Mouse (Mus musculus): ENCODE measurements at regions not wholly inside any gene's neighbourhood (a gene's known extent, or its start where the extent isn't known, plus 50 kb on each side); places are given as distances from the start of the nearest gene placed in this dataset.

DNA sequence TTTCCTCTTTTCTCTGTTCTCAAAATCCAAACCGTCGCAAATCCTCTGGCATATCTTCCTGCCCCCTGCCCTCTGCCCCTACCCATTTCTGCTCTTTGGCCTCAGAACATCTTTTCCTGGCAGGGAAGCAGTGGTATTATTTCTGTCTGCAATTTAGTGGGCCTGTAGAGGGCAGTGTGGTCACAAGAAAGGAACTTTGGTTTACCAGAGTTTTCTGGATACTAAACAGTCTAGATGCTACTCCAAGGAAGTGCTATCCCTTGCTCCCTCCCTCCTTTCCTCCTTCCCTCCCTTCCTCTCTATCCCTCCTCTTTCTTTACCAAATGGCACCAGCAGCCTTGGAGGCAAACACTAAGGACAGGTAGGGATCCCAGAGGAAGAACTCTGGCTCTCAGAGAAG, 134.9 kb downstream of the Edem1 start:
- Histone ChIP-seq H3K4me3 (ENCODE audit: low read depth, low read length) (no peak overlapping the region), H3K9me3 (ENCODE audit: control insufficient read depth, low read length) (no peaks in the 10 kb centered on the region), H3K9ac (ENCODE audit: low read length) (no peak overlapping the region), H3K36me3 (ENCODE audit: control insufficient read depth, insufficient read depth, low read length) (no peaks in the 10 kb centered on the region), H3K4me1 (ENCODE audit: control insufficient read depth, insufficient read depth, low read length) (no peaks in the 10 kb centered on the region), H3K27ac (ENCODE audit: low read depth, low read length) (no peak overlapping the region), H3K4me2 (no peak overlapping the region), H3K27me3 (ENCODE audit: control insufficient read depth, insufficient read depth, low read length) (no peaks in the 10 kb centered on the region)
- 20% methylated on average over 2 of the region's 2 CpGs for WGBS
- ATAC-seq (ENCODE audit: low FRiP score) (peak; percentile 71), DNase-seq (ENCODE audit: low spot score, missing footprints) (peak; percentile 87)

DNA sequence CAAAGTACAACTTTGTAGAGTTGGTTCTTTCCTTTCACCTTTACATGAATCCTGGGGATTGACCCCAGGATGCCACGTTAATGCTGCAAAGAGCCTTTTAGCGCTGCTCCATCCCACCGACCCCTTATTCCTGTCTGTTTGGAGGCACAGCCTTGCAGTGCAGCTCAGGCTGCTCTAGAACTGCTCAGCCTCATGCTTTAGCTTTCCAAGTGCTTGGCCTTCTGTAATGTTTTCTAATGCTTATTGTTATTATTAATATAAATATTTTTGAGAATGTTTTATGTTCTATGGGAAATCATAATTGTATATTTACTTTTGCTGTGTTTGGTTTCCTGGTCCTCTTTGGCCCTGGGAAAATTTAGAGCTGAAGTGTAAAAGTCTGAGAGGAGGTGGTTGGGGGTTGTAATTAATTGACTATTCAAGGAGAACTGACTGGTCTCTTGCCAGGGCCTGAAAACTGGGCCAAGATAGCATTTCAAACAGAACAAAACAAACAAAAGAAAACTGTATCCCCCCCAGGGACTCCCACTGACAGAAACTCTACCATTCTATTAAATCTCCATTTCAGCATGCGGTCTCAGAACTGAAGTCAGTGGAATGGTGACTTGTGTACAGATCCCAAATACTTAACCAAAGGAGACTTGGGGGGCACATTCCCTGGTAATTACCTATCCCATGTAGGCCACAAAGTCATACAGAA, 141.2 kb downstream of the Edem1 start:
- Histone ChIP-seq H3K27me3 (ENCODE audit: control insufficient read depth, insufficient read depth, low read length) (no peaks in the 10 kb centered on the region), H3K4me2 (no peak overlapping the region), H3K9ac (ENCODE audit: low read length) (no peak overlapping the region), H3K4me3 (ENCODE audit: low read depth, low read length) (no peak overlapping the region), H3K27ac (ENCODE audit: low read depth, low read length) (no peak overlapping the region), H3K9me3 (ENCODE audit: control insufficient read depth, low read length) (no peaks in the 10 kb centered on the region), H3K4me1 (ENCODE audit: control insufficient read depth, insufficient read depth, low read length) (no peaks in the 10 kb centered on the region), H3K36me3 (ENCODE audit: control insufficient read depth, insufficient read depth, low read length) (no peaks in the 10 kb centered on the region)
- DNase-seq (ENCODE audit: low spot score, missing footprints) (peak; percentile 75), ATAC-seq (ENCODE audit: low FRiP score) (no peak)
- 66% methylated on average over 4 of the region's 4 CpGs for WGBS

DNA sequence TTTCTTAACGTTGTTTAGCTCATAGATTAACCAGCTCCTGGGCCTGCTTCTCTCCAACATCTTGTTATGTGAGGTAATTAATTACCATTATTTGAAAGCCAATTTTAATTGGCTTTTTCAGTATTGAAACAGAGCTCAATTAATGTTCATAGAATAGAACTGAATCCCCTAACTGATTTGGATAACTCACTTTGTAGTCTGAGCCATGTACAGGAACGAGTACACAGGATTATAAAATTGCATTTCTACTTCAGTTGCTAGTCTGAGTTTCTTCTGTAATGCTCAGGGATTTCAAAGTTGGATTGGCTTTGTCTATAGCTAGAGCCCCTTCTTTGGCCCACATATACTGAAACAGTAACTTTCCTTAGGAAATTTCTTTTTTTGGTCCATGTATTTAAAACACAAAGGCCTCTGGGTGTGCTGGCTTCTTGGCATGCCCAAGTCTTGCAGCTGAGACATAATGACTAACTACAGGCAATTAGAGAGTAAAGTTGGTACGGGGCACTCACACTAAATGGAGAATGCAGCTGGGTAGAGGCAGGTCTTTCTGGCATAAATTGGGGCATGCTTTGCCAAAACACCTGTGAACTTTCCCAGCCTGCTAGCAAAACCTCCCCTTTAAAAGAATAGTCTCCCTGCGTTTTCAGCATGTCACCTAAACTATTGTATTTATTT, 143.1 kb downstream of the Edem1 start:
- no peak overlapping the region for H3K27ac ChIP-seq (ENCODE audit: low read depth, low read length)
- no peaks in the 10 kb centered on the region for H3K27me3 ChIP-seq (ENCODE audit: control insufficient read depth, insufficient read depth, low read length)
- H3K36me3 ChIP-seq (ENCODE audit: control insufficient read depth, insufficient read depth, low read length) = no peaks in the 10 kb centered on the region
- DNase-seq (ENCODE audit: low spot score, missing footprints) (no peak), ATAC-seq (ENCODE audit: low FRiP score) (no peak)
- 87% methylated on average over 4 of the region's 4 CpGs for WGBS
- H3K9ac ChIP-seq (ENCODE audit: low read length) = no peak overlapping the region
- no peaks in the 10 kb centered on the region for H3K4me1 ChIP-seq (ENCODE audit: control insufficient read depth, insufficient read depth, low read length)
- H3K9me3 ChIP-seq (ENCODE audit: control insufficient read depth, low read length) = no peaks in the 10 kb centered on the region
- H3K4me3 ChIP-seq (ENCODE audit: low read depth, low read length) = no peak overlapping the region
- H3K4me2 ChIP-seq = no peak overlapping the region

DNA sequence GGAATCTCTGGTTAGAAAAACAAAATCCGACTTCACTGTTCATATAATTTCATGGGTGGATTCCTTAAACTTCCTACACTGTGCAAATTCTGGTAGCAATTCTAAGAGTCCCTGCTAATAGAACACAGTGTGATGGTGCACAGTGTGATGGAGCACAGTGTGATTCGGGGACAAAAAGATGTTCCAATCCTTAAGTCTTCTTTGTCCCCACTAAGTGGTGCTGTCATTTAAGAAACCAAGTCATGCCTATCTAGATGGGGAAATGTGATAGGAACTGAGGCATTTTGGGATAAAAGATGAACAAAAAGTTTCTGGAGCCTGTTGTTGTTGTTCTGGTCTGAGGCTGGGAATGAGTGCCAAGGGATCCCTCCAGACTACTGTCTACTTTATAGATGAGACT, 145.3 kb downstream of the Edem1 start:
- DNase-seq (ENCODE audit: low spot score, missing footprints) (no peak), ATAC-seq (ENCODE audit: low FRiP score) (no peak)
- Histone ChIP-seq H3K4me1 (ENCODE audit: control insufficient read depth, insufficient read depth, low read length) (no peaks in the 10 kb centered on the region), H3K36me3 (ENCODE audit: control insufficient read depth, insufficient read depth, low read length) (no peaks in the 10 kb centered on the region), H3K4me2 (no peak overlapping the region), H3K27me3 (ENCODE audit: control insufficient read depth, insufficient read depth, low read length) (no peaks in the 10 kb centered on the region), H3K27ac (ENCODE audit: low read depth, low read length) (no peak overlapping the region), H3K4me3 (ENCODE audit: low read depth, low read length) (no peak overlapping the region), H3K9ac (ENCODE audit: low read length) (no peak overlapping the region), H3K9me3 (ENCODE audit: control insufficient read depth, low read length) (no peaks in the 10 kb centered on the region)
- 86% methylated on average over 2 of the region's 2 CpGs for whole genome bisulfite sequencing

DNA sequence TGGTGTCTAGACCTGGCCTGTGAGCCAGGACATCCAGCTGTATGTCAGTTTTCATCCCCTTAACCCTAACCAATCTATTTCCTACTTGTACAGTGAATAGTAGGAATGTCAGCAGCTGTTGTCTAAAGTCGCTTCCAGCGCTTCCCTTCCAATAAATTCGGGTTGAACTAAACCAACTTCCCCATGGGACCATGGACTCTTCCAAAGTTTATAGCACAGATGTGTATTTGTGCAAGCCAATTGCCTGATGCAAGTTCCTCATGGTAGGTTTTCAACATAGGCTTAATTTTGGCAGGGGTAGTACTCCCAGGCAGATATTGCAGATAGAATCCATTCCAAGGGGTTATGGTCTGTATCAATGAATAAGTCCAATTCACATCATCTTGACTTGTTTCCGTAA, 161.1 kb downstream of the Edem1 start:
- no peaks in the 10 kb centered on the region for H3K36me3 ChIP-seq (ENCODE audit: control insufficient read depth, insufficient read depth, low read length)
- DNase-seq (ENCODE audit: low spot score, missing footprints) (no peak), ATAC-seq (ENCODE audit: low FRiP score) (no peak)
- no peak overlapping the region for H3K4me3 ChIP-seq (ENCODE audit: low read depth, low read length)
- no peaks in the 10 kb centered on the region for H3K27me3 ChIP-seq (ENCODE audit: control insufficient read depth, insufficient read depth, low read length)
- no peak overlapping the region for H3K4me2 ChIP-seq
- 88% methylated on average over 4 of the region's 4 CpGs for WGBS
- no peak overlapping the region for H3K27ac ChIP-seq (ENCODE audit: low read depth, low read length)
- H3K4me1 ChIP-seq (ENCODE audit: control insufficient read depth, insufficient read depth, low read length) = no peaks in the 10 kb centered on the region
- no peaks in the 10 kb centered on the region for H3K9me3 ChIP-seq (ENCODE audit: control insufficient read depth, low read length)
- no peak overlapping the region for H3K9ac ChIP-seq (ENCODE audit: low read length)

DNA sequence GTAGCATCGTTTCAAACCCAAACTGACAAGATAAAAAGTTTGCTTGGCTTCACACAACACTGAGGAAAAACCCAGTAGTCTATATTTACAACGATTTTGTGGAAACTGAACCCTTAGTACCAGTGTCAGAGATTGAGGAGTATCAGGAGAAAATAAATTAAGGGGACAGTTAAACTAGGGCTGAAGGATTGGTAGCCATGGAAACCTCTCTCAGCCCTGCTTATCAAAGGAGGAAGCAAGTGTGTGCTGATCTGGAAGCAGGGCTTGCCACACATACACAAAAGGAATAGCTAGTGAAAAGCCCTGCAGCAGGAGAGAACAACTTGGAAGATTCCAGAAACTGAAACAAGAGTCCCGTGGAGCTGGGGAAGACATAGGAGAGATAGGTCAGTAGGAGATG, 165.3 kb downstream of the Edem1 start:
- no peak overlapping the region for H3K4me3 ChIP-seq (ENCODE audit: low read depth, low read length)
- H3K9me3 ChIP-seq (ENCODE audit: control insufficient read depth, low read length) = no peaks in the 10 kb centered on the region
- DNase-seq (ENCODE audit: low spot score, missing footprints) = no peak
- no peaks in the 10 kb centered on the region for H3K27me3 ChIP-seq (ENCODE audit: control insufficient read depth, insufficient read depth, low read length)
- H3K4me1 ChIP-seq (ENCODE audit: control insufficient read depth, insufficient read depth, low read length) = no peaks in the 10 kb centered on the region
- WGBS = 56% methylated on average over 3 of the region's 3 CpGs
- ATAC-seq (ENCODE audit: low FRiP score) = no peak
- H3K36me3 ChIP-seq (ENCODE audit: control insufficient read depth, insufficient read depth, low read length) = no peaks in the 10 kb centered on the region
- H3K4me2 ChIP-seq = no peak overlapping the region
- H3K27ac ChIP-seq (ENCODE audit: low read depth, low read length) = no peak overlapping the region
- no peak overlapping the region for H3K9ac ChIP-seq (ENCODE audit: low read length)

DNA sequence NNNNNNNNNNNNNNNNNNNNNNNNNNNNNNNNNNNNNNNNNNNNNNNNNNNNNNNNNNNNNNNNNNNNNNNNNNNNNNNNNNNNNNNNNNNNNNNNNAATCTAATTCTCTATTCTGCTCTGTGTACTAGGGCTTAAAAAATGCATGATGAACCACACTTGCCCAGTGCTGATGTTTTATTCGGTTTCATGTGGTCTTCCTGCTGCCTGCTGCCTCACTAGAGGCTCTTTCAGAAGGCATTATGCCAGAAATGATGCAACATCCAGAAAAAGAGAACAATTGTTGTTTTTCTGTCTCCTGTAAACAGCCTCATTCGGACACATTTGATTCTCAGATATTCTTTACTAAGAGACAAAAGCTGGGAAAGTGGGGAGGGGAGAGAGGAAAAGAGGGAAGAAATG, 176.0 kb downstream of the Edem1 start:
- ATAC-seq (ENCODE audit: low FRiP score) (no peak), DNase-seq (ENCODE audit: low spot score, missing footprints) (no peak)
- no peak overlapping the region for H3K27ac ChIP-seq (ENCODE audit: low read depth, low read length)

DNA sequence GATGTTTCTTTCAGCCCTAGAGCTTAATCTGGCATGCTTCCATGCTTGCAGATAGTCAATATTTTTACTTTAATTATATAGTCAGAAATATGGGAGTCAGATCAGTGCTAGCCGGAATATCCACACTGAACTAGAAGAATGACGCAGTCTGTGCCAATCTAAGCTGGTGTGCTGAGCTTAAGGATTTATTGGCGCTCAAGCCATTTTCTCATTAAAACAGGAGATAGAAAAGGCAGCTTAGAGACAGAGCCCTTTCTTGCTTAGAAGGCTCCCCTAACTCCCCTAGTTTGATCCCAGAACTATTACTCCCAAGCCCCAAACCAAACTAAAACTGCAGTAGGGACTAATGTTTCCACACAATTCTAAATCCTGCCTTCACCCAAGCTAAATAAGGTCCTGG, 180.9 kb downstream of the Edem1 start:
- Histone ChIP-seq H3K4me1 (ENCODE audit: control insufficient read depth, insufficient read depth, low read length) (no peaks in the 10 kb centered on the region), H3K4me2 (no peak overlapping the region), H3K4me3 (ENCODE audit: low read depth, low read length) (no peak overlapping the region), H3K9ac (ENCODE audit: low read length) (no peak overlapping the region), H3K27ac (ENCODE audit: low read depth, low read length) (no peak overlapping the region), H3K9me3 (ENCODE audit: control insufficient read depth, low read length) (no peaks in the 10 kb centered on the region), H3K27me3 (ENCODE audit: control insufficient read depth, insufficient read depth, low read length) (no peaks in the 10 kb centered on the region), H3K36me3 (ENCODE audit: control insufficient read depth, insufficient read depth, low read length) (no peaks in the 10 kb centered on the region)
- 79% methylated on average over 3 of the region's 3 CpGs for WGBS
- DNase-seq (ENCODE audit: low spot score, missing footprints) (no peak), ATAC-seq (ENCODE audit: low FRiP score) (no peak)

More for the DNA sequence above, 176.0 kb downstream of the Edem1 start:
- Histone ChIP-seq H3K27me3 (ENCODE audit: control insufficient read depth, insufficient read depth, low read length) (no peaks in the 10 kb centered on the region), H3K4me2 (no peak overlapping the region), H3K36me3 (ENCODE audit: control insufficient read depth, insufficient read depth, low read length) (no peaks in the 10 kb centered on the region), H3K9me3 (ENCODE audit: control insufficient read depth, low read length) (no peaks in the 10 kb centered on the region), H3K4me3 (ENCODE audit: low read depth, low read length) (no peak overlapping the region), H3K9ac (ENCODE audit: low read length) (no peak overlapping the region), H3K4me1 (ENCODE audit: control insufficient read depth, insufficient read depth, low read length) (no peaks in the 10 kb centered on the region)
- WGBS = 66% methylated on average over 2 of the region's 2 CpGs

DNA sequence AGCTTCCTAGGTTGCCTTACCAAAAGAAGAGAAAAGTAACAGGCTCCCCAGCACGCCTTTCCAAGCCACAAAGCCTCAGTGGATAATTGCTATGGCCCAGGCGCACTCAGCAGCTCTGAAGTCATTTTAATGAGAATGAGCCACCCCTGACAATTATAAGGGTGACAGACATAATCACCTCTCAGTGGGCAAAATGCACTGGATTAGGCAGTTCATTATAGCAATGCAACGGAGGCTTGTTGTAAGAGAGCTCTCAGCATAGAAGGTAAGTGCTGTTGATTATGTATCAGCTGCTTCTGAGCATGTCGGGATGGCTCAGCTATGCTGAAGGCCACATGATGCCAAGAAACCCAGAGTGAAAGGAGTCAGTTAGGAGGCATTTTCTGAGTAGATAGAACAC, 181.4 kb downstream of the Edem1 start:
- H3K27me3 ChIP-seq (ENCODE audit: control insufficient read depth, insufficient read depth, low read length) = no peaks in the 10 kb centered on the region
- no peak overlapping the region for H3K4me2 ChIP-seq
- DNase-seq (ENCODE audit: low spot score, missing footprints) (no peak), ATAC-seq (ENCODE audit: low FRiP score) (peak; percentile 57)
- no peaks in the 10 kb centered on the region for H3K9me3 ChIP-seq (ENCODE audit: control insufficient read depth, low read length)
- no peaks in the 10 kb centered on the region for H3K36me3 ChIP-seq (ENCODE audit: control insufficient read depth, insufficient read depth, low read length)
- H3K9ac ChIP-seq (ENCODE audit: low read length) = no peak overlapping the region
- no peak overlapping the region for H3K4me3 ChIP-seq (ENCODE audit: low read depth, low read length)
- H3K27ac ChIP-seq (ENCODE audit: low read depth, low read length) = no peak overlapping the region
- no peaks in the 10 kb centered on the region for H3K4me1 ChIP-seq (ENCODE audit: control insufficient read depth, insufficient read depth, low read length)
- WGBS = 52% methylated on average over 4 of the region's 4 CpGs
